Mouse (Mus musculus): ENCODE data around the gene Lrrc3c.

Gene Lrrc3c

GRCm38 (mm10) chr11:98597991-98598390, at the start of gene Lrrc3c:
Gene Lrrc3c (plus strand): TSS chr11:98598291.
- DNase-seq (ENCODE audit: low spot score), result no peak

DNA sequence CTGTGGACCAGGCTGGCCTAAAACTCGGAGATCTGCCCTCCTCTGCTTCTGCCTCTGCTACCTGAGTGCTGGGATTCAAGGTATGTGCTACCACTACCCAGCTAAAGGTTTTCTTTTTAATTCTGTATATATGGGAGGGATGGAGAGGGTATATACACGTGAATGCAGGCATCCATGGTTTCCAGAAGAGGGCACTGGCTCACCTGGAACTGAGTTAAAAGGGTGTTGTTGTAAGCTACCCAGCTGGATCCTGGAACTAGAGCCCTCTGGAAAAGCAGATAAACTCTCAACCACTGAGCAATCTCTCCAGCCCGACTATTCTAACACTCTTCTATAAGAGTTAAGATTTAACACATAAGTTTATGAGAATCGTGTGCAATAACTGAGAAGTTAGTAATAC, 48.7 kb upstream of the Lrrc3c start:
- no peak for DNase-seq (ENCODE audit: low spot score)

GRCm38 (mm10) chr11:98550311-98550974, 47.6 kb upstream of the Lrrc3c start:
- no peak for DNase-seq (ENCODE audit: low spot score)

GRCm38 (mm10) chr11:98550975-98551828, 46.9 kb upstream of the Lrrc3c start, which contains the start of gene Zpbp2:
Gene Zpbp2 (plus strand): TSS chr11:98551097.
- DNase-seq (ENCODE audit: low spot score), result peak; percentile 86

GRCm38 (mm10) chr11:98553966-98554365, 44.1 kb upstream of the Lrrc3c start:
- DNase-seq (ENCODE audit: low spot score), result no peak

GRCm38 (mm10) chr11:98555124-98555700, 42.9 kb upstream of the Lrrc3c start:
- no peak for DNase-seq (ENCODE audit: low spot score)

GRCm38 (mm10) chr11:98560942-98561341, 37.1 kb upstream of the Lrrc3c start:
- DNase-seq (ENCODE audit: low spot score), result no peak

DNA sequence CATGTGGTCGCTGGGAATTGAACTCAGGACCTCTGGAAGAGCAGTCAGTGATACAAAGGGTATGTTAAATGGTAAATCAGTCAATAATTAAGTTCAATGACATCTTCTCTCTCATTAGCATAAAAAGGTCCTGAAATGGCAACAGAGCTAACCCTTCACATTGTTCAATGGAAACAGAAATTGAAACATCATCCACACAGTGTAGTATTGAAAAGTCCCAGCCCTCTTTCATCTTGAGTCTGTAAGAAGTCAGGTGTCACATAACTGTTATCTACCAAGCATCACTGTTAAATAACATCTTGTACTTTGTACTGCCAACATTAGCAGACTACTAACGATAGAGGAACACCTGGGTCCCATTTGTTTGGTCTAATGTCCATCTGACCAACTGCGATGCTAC, 35.1 kb upstream of the Lrrc3c start:
- DNase-seq (ENCODE audit: low spot score), result no peak

DNA sequence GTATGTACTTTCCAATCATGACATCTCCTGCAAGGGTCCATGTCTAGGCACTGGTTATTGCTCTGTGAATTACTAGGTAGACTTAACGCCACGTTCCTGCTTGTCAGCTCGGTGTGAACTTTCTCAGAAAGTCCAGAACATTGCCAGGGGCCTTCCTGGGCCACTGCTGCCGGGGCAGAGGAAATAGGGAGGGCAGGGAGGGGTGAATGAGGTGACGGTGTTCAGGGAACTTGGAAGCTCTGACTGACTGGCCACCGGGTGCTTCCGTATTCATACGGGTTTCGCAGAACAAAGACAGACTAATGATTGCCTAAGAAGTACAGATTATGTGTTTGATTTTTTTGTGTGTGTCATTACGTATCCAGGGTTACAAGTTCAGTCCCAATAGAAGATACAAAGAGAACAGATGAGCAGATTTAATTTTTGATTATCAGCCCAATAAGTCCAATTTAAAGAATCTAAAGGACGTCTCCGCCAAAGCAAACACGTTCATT, 34.1 kb upstream of the Lrrc3c start:
- DNase-seq (ENCODE audit: low spot score), result no peak

DNA sequence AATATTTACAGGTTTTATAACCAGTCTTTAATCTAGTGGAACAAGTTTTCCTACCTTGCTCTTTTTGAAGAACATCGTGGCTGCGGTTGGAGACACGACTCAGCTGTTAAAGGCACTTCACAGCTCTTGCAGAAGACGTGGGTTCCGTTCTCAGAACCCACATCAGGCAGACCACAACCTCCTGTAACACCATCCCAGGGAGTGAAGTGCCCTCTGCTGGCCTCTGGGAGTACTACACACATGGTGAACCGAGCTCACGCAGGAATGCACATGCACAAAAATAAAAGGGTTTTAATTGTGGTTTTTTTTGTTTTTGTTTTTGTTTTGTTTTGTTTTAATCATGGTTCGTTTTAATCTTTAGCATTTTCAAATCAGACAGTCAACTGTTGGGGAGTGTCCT, 29.8 kb upstream of the Lrrc3c start:
- no peak for DNase-seq (ENCODE audit: low spot score)

- DNase-seq (ENCODE audit: low spot score), result no peak
These were observed 28.6 kb upstream of the Lrrc3c start for GRCm38 (mm10) chr11:98569461-98569860.

DNA sequence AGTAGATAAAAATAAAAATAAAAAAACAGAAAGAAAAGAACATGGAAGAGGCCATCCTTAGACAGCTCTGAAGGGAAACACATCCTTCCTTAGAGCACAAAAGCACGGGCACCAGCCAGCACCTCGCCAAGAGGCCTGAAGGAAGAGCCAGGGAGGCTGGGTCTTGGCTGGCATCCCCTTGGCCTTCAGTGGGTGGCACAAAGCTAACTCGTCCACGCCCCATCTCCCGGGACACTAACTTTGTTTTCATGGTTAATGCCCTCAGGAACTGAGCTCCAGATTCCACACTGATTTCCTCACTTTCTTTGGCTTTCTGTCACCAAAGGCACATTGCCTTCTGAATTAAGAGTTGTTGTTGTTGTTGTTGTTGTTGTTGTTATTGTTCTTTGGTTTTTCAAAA, 20.3 kb upstream of the Lrrc3c start:
- no peak for DNase-seq (ENCODE audit: low spot score)

DNA sequence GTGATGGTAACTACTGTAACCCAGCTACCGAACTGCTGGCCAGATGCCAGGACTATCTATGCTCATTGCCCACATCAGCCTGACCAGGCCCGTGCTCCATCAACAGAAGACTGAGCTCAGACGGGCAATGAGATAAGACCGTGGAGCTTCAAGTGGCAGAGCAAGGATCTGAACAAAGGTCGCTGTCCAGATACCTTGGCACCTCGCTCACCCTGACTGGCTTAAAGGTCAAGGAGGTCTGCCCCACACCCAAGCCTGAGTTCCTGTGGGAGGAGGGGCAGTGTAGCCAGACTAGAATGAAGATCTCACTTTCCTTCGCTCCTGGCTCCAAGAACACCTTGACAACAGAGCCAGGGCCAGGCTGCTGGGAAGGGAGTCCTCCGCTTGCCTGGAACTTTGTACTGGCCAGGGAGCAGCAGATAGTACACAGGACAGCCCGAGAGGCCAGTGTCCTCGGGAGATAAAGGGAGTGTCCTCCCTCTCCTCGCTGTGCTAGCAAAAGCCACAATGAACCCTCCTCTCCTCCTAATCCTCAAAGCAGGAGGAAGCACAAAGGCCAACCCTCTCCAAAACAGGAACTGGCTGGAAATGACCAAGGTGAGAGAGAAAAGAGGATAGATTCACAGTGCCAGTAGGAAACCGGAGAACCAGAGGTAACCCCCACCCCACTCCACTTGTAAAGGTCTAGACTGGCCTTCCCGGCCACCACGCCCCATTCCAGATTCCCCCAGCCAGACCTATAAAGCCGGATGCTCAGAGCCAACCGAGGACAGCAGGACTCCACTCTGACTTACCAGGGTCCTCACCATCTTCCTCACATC, 17.6 kb upstream of the Lrrc3c start:
- no peak for DNase-seq (ENCODE audit: low spot score)

DNA sequence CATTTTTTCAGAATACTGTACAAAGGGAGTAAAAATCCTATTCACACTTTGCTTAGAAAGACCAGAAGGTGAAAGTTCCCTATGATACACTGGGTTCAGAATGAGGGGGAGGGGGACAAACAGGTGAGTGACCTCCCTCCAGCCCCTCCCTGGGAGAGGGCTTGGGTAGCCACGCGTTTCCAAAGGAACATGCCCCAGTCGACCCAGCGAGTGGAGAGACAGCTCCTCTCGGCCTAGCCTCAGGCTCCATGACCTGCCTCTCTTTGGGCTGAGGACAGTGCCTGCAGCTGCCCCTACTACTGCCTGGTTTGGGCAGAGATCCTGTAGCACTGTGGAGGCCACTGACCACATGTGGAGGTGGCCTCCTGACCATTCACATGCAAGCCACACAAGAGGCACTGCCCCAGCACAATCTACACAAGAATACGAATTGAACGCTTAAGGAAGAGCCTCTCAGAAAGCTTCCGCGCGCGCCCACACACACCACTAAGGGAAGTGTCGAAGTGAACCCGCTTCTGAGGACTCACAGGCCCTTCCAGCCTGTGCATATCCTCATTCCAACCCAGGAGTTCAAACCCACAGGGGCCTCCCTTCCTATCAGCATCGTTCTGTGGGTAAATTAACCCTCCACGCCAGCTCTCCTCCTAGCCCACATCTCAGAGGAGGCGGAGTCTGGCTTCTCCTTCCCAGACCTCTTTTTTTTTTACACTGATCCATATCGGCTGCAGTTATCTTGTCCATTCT, 16.6 kb upstream of the Lrrc3c start:
- DNase-seq (ENCODE audit: low spot score), result no peak

- DNase-seq (ENCODE audit: low spot score), result no peak
These were observed 16.1 kb upstream of the Lrrc3c start for GRCm38 (mm10) chr11:98582030-98582388.

DNA sequence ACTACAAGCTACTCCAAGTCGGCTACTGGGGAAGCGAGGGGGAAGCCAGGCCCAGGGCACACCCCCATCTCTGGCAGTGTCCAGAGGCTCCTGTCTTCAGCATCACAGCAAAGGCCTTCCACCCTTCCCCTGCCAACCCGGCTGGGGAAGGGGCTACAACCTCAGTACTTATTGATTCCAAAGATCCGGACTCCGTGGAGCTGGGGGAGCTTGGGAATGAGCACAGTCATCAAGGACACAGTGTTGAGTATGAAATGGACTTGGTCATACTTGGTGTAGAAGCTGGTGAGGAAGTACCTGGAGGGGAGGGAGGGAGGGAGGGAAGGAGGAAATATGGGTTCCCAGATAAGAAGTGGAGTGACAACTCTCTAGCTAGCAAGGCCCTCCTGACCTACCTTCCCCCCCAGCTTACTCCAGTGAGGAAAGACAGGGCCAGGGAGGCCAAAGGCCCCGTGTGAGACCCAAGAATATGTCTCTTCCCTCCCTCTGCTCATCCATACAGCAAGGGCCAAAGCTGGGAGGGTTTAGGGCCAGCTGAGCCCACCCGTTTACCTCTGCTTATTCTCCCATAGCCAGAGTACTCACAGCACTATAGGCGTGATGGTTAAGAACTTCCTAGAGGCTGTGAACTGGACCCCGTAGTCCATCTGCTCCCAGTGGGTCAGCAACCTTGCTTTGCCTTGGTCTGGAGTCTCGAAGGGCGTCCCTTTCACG, 15.4 kb upstream of the Lrrc3c start:
- no peak for DNase-seq (ENCODE audit: low spot score)

- no peak for DNase-seq (ENCODE audit: low spot score)
These were observed 14.9 kb upstream of the Lrrc3c start for GRCm38 (mm10) chr11:98583265-98583552.

DNA sequence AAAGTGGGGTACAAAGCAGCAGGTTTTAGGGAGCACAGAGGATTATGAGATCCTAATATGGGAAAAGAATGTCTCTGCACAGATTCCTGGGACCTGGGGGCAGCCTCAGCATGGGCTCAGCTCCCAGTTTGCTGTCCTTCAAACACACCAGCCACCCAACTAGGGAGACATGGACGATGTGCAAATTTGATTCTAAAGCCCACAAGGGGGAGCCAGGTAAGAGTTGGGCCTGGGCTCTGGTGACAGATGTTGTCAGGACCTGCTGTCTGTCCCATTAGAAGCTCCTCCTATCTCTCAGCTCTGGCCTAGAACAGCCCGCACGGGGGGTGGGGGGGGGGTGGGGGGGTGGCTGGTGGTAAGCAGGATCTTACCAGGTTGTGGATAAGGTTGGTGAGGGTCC, 14.5 kb upstream of the Lrrc3c start:
- DNase-seq (ENCODE audit: low spot score), result no peak

DNA sequence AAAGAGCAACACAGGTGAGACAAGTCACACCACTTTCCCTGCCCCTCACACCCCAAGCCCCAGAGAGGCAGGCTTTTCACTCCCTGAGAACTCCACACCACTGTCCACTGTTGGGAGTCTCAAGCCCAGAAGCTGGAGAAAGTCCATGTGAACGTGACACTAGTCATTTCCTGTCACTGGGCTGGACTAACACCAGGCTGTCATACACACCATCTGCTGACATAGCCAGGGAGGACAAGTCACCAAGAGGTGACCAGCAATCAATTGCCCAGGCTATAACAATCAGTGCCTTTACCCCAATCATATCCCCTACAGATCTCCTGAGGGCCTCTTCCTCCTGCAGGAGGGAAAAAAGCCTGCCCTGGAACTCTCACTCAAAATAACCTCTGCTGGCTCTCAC, 13.9 kb upstream of the Lrrc3c start:
- no peak for DNase-seq (ENCODE audit: low spot score)

DNA sequence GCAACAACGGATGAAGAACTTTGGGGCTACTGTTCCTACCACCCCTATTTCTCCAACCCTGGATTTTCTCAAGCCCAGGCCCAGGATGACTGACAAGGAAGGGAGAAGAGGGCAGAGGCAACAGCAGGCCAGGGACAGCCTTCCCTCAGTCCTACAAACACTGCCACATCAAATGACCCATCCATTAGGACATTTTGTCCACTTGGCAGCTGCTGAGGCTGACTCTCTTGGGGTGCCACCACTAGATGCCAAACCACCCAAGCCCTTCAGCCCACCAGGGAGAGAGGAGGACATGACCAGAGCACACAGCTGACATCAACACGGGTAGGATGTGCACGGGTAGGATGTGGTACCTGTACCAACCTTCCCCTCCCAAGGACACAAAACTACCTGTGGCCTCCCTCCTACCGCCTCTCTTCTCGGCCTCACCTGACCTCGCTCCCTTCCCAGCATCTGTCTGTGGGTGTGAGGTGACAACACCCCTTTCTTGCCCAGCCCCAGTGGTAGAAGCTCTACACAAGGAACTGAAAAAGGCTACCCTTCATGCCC, 13.4 kb upstream of the Lrrc3c start:
- DNase-seq (ENCODE audit: low spot score), result no peak
